Mouse (Mus musculus) brain, embryonic 14.5 days (tissue): ENCODE measurements around the gene Ktn1.

Experiments used
- CTCF ChIP-seq: fragments of 200-500 bp; IDR thresholded peaks from 2 replicates; pipeline ENCODE4 v1.5.1; 2012; ENCODE audit warnings: inconsistent platforms, mild to moderate bottlenecking, moderate library complexity, borderline replicate concordance; ENCODE audit not compliant: insufficient read depth, insufficient read length; ENCODE audit errors: extremely low read depth
- POLR2A ChIP-seq: fragments of 200-500 bp; IDR thresholded peaks from 2 replicates; pipeline ENCODE4 v1.6.1; 2012; ENCODE audit warnings: mild to moderate bottlenecking, inconsistent platforms, borderline replicate concordance; ENCODE audit not compliant: poor library complexity, insufficient read depth, insufficient read length, severe bottlenecking; ENCODE audit errors: extremely low read depth

DNA sequence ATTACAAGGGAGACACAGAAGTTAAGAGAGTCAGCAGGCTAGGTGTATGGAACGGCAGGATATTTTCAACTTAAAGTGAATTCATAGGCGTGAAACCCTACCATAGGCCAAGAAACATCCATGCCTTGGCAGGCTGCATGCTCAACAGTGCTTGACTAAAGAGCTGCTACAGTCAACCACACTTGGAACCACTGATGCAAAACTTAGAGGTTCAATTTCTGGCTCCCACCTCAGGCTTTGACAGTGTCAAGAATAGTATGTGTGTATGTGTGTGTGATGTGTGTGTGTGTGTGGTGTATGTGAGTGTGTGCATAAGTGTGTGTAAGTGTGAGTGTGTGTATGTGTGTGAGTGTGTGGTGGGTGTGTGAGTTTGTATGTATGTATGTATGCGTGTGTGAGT lies 127.3 kb downstream of the Ktn1 start:
- TF ChIP-seq CTCF (no peak), POLR2A (no peak)
